19 mouse cellular contexts compared by ENCODE assay signal in the genomic region with DNA sequence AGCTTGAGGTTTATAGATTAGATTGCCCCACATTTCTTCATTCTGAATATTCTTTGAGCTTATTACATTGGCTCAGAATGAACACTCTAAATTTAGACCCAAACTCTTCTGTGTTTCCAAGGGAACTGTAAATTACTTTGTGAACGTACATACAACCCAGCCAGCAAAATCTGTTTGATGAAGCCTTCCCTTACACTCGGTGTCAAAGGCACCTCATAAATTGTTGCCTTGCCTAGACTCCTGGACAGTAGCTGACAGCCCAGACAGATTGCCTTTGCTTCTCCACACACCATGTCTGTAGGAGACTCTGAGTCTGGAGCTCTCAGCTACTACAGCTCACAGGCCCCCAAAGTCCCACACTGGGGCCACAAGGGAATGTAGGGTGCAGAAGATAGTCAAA.
DNase-seq lines count a peak whose midpoint lies in the region; ATAC-seq lines count a peak whose summit lies in the region.
"Had no signal": no experiment of that assay in that cellular context is flagged by ENCODE, and none has a peak within 500 bp of the region (broad histone marks: within the 10 kb centered on the region; RNA-seq: fewer than 3 reads in every experiment).

No protein-coding gene starts in this region.

- no peak for DNase-seq in forebrain, embryonic 10.5 days (ENCODE audit: extremely low spot score, low spot score)
- peak; percentile 24 for DNase-seq in layer of hippocampus, adult 9-11 months
- no peak for DNase-seq in layer of hippocampus, adult 8-10 months (ENCODE audit: low spot score in 2 of 2)
- DNase-seq in left cerebral cortex, adult 9 months (ENCODE audit: low spot score in 2 of 2), result peak; percentile 15 to 33
- DNase-seq in telencephalon, adult 2 months (ENCODE audit: low read depth, low spot score), result peak; percentile 75
- no peak for DNase-seq in gastrocnemius, adult 18-20 months (ENCODE audit: low spot score)
- DNase-seq in thymus, postnatal 25 days, result no peak
- DNase-seq: cerebellum, adult 11-12 months; cerebellum, postnatal 36 days; kidney, postnatal 10 days; liver; lung, adult 2 months; midbrain, embryonic 14.5 days; thymus, adult 2 months had no signal

- H3K4me2 ChIP-seq in forebrain, embryonic 15.5 days (replicated peaks), result no peak overlapping the region
- H3K4me2 ChIP-seq: embryonic facial prominence, embryonic 13.5 days; heart, embryonic 12.5 days had no signal

- no peak overlapping the region for H3K4me3 ChIP-seq in forebrain, embryonic 15.5 days
- no peak overlapping the region for H3K4me3 ChIP-seq in forebrain, embryonic 10.5 days
- H3K4me3 ChIP-seq: embryonic facial prominence, embryonic 13.5 days; heart, embryonic 12.5 days had no signal

- peaks cover 7% of the 10 kb centered on the region; the same call in 1 of the 2 replicates for H3K4me1 ChIP-seq in forebrain, embryonic 15.5 days
- H3K4me1 ChIP-seq in forebrain, embryonic 10.5 days, result no peaks in the 10 kb centered on the region
- H3K4me1 ChIP-seq: heart, embryonic 12.5 days had no signal

- no peak overlapping the region for H3K9ac ChIP-seq in forebrain, embryonic 15.5 days (replicated peaks)
- H3K9ac ChIP-seq: embryonic facial prominence, embryonic 13.5 days; heart, embryonic 12.5 days had no signal

- peak overlapping the region; percentile 75 for H3K27ac ChIP-seq in forebrain, embryonic 15.5 days (replicated peaks)
- H3K27ac ChIP-seq in forebrain, embryonic 10.5 days, result no peak overlapping the region
- H3K27ac ChIP-seq: embryonic facial prominence, embryonic 13.5 days; macrophage had no signal

- H3K36me3 ChIP-seq in forebrain, embryonic 15.5 days, result no peaks in the 10 kb centered on the region
- no peaks in the 10 kb centered on the region for H3K36me3 ChIP-seq in forebrain, embryonic 10.5 days (replicated peaks)
- H3K36me3 ChIP-seq: embryonic facial prominence, embryonic 13.5 days; heart, embryonic 12.5 days had no signal

- H3K27me3 ChIP-seq in forebrain, embryonic 15.5 days, result no peaks in the 10 kb centered on the region
- H3K27me3 ChIP-seq in forebrain, embryonic 10.5 days (ENCODE audit: poor library complexity, severe bottlenecking), result no peaks in the 10 kb centered on the region
- H3K27me3 ChIP-seq: embryonic facial prominence, embryonic 13.5 days; heart, embryonic 12.5 days had no signal

- 82% methylated on average over 2 of the region's 2 CpGs for WGBS in forebrain, embryonic 15.5 days
- 92% methylated on average over 2 of the region's 2 CpGs for WGBS in forebrain, embryonic 10.5 days

- ATAC-seq in forebrain, embryonic 15.5 days (replicated peaks), result peak; percentile 83; the same call in 1 of the 2 replicates
- ATAC-seq: Patski had no signal

- no peaks in the 10 kb centered on the region for H3K9me3 ChIP-seq in forebrain, embryonic 15.5 days
- H3K9me3 ChIP-seq in forebrain, embryonic 10.5 days, result no peaks in the 10 kb centered on the region
- H3K9me3 ChIP-seq: embryonic facial prominence, embryonic 13.5 days; heart, embryonic 12.5 days had no signal

Comparison
In these comparisons a context has a peak if more than half of its experiments do, and no peak if none do; other contexts are left out.
1. DNase-seq: peak in layer of hippocampus, adult 9-11 months (single experiment), left cerebral cortex, adult 9 months (2 of 2) and telencephalon, adult 2 months (single experiment); none in forebrain, embryonic 10.5 days (single experiment), layer of hippocampus, adult 8-10 months (0 of 2), gastrocnemius, adult 18-20 months (single experiment) and thymus, postnatal 25 days (single experiment).